ENCODE assay signal across 26 mouse cellular contexts in the genomic region with DNA sequence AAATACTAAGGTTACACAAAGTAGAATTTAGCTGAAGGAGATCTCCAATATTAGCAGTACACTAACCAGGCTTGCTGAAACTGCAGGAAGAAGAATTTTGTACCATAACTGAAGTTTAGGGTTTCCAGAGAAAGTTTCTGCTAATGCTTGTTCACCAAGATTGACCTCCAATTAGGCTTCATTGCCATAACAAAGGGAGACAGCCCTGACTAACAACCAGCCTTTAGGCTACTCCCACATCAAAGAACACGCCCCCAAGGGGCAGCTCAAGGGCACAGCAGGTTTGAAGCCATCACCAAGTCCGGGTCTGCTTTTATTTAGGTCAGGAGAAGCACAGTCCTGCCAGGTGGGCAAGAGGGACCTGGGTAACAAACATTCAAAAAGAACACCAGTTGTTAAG. TPM values are rescaled to one million over a fixed set of nuclear protein-coding genes. Genes with fewer than 3 reads are reported as not detected.
A peak's percentile ranks its signal among the peaks of the same experiment; 100 is the strongest.
DNase-seq lines count a peak whose midpoint lies in the region; TF ChIP-seq lines count a peak whose summit lies in the region.
"Had no signal": no experiment of that assay in that cellular context is flagged by ENCODE, and none has a peak within 500 bp of the region (broad histone marks: within the 10 kb centered on the region; RNA-seq: fewer than 3 reads in every experiment).

No protein-coding gene starts in this region.

- H3K27me3 ChIP-seq in E14TG2a.4 (ENCODE audit: insufficient read depth, low read length) = peaks cover 84% of the 10 kb centered on the region
- peaks cover 7% of the 10 kb centered on the region; the same call in 1 of the 2 replicates for H3K27me3 ChIP-seq in ES-Bruce4 (ENCODE audit: control insufficient read depth, insufficient read depth, low read length, poor library complexity, severe bottlenecking)
- H3K27me3 ChIP-seq: embryonic facial prominence, embryonic 13.5 days; embryonic facial prominence, embryonic 15.5 days; forebrain, embryonic 12.5 days had no signal

- H3K9me3 ChIP-seq in E14TG2a.4 (ENCODE audit: low read length) (peaks cover 5% of the 10 kb centered on the region; the same call in 1 of the 2 replicates), ES-Bruce4 (replicated peaks; ENCODE audit: control insufficient read depth, insufficient read depth, low read length, poor library complexity, severe bottlenecking) (no peaks in the 10 kb centered on the region), ES-E14 (ENCODE audit: control insufficient read depth, insufficient read depth, low read depth, low read length) (no peaks in the 10 kb centered on the region)
- H3K9me3 ChIP-seq: embryonic facial prominence, embryonic 13.5 days; embryonic facial prominence, embryonic 15.5 days had no signal

- no peak overlapping the region for H3K27ac ChIP-seq in ES-Bruce4 (ENCODE audit: insufficient read depth, low read length)
- H3K27ac ChIP-seq in ES-E14 (ENCODE audit: insufficient read depth, low read depth, low read length, poor library complexity, severe bottlenecking) = no peak overlapping the region
- H3K27ac ChIP-seq: embryonic facial prominence, embryonic 13.5 days; embryonic facial prominence, embryonic 15.5 days; forebrain, embryonic 10.5 days; forebrain, embryonic 12.5 days had no signal

- DNase-seq in ES-E14 (ENCODE audit: low read depth, low spot score) (peak; percentile 70), WW6 (ENCODE audit: low read depth, low spot score) (peak; percentile 42)
- no peak for DNase-seq in urinary bladder, adult 2 months (ENCODE audit: low spot score)
- no peak for DNase-seq in adrenal gland, postnatal 25 days
- DNase-seq in layer of hippocampus, adult 9-11 months = no peak
- no peak for DNase-seq in kidney, adult 9 months
- DNase-seq: adrenal gland, adult 8-10 months; adrenal gland, postnatal 14 days; cerebellum, adult 11 months; cerebellum, adult 18-20 months; cerebellum, adult 8-10 months; cerebellum, adult 9-11 months; cerebellum, postnatal 14 days; cerebellum, postnatal 36 days; embryo, embryonic 11 days had no signal

- H3K4me1 ChIP-seq in E14TG2a.4 (replicated peaks; ENCODE audit: low read depth, low read length) = peaks cover 91% of the 10 kb centered on the region
- H3K4me1 ChIP-seq in ES-Bruce4 (ENCODE audit: control insufficient read depth, insufficient read depth, low read length) = no peaks in the 10 kb centered on the region
- H3K4me1 ChIP-seq in ES-E14 (ENCODE audit: control insufficient read depth in 2 of 2, insufficient read depth in 2 of 2, low read length in 2 of 2, poor library complexity in 1 of 2) = peaks cover 0 to 17% of the 10 kb centered on the region in 2 experiments; a peak in 2 of 4 replicates

- in situ Hi-C loops in ES-E14 (cut with MboI; ENCODE audit: low sequenced_read_pairs in 2 of 2, unreplicated experiment in 2 of 2) = loop anchor here in 1 of 2 experiments (25.0 kb wide), 1 partner anchor 268 kb away; no protein-coding TSS in a partner anchor

- TF ChIP-seq EP300 in ES-Bruce4 (IDR thresholded peaks at IDR 0.05; ENCODE audit: insufficient read depth, low read depth, low read length) = no peak

- H3K9ac ChIP-seq in ES-Bruce4 (ENCODE audit: low read depth, poor library complexity, severe bottlenecking) (no peak overlapping the region), ES-E14 (ENCODE audit: insufficient read depth, low read depth, low read length, poor library complexity, severe bottlenecking) (no peak overlapping the region)
- H3K9ac ChIP-seq: embryonic facial prominence, embryonic 13.5 days; embryonic facial prominence, embryonic 15.5 days; forebrain, embryonic 12.5 days had no signal

- H3K36me3 ChIP-seq in E14TG2a.4 (ENCODE audit: insufficient read depth, low read length) (no peaks in the 10 kb centered on the region), ES-Bruce4 (ENCODE audit: control insufficient read depth, insufficient read depth, low read length, poor library complexity, severe bottlenecking) (no peaks in the 10 kb centered on the region), ES-E14 (ENCODE audit: control insufficient read depth, insufficient read depth, low read length, poor library complexity, severe bottlenecking) (no peaks in the 10 kb centered on the region)
- H3K36me3 ChIP-seq: embryonic facial prominence, embryonic 15.5 days had no signal

- TF ChIP-seq POLR2A in ES-Bruce4 (IDR thresholded peaks at IDR 0.05; ENCODE audit: insufficient read depth, low read length) = no peak

- TF ChIP-seq CTCF in E14TG2a.4 (conservative IDR thresholded peaks at IDR 0.05; ENCODE audit: low read length) (peak; percentile 31; the same call in 1 of the 2 replicates), ES-Bruce4 (IDR thresholded peaks at IDR 0.05; ENCODE audit: low read depth, low read length) (peak; percentile 12)

- H3K4me3 ChIP-seq in E14TG2a.4 (replicated peaks; ENCODE audit: low read length) (no peak overlapping the region), ES-Bruce4 (ENCODE audit: low read depth, low read length) (no peak overlapping the region), ES-E14 (ENCODE audit: insufficient read depth in 1 of 2, low read depth in 1 of 2, low read length in 2 of 2, poor library complexity in 1 of 2, severe bottlenecking in 1 of 2) (no peak overlapping the region)
- H3K4me3 ChIP-seq: embryonic facial prominence, embryonic 13.5 days; embryonic facial prominence, embryonic 15.5 days; erythroblast, embryonic 14.5 days; forebrain, embryonic 10.5 days; forebrain, embryonic 12.5 days had no signal

TF ChIP-seq in ES-E14, 5 proteins besides CTCF, POLR2A, EP300 and RAD21:
- TF ChIP-seq CHD2 (IDR thresholded peaks at IDR 0.05; ENCODE audit: low read depth, low read length) (no peak), HCFC1 (IDR thresholded peaks at IDR 0.05; ENCODE audit: borderline replicate concordance, insufficient read depth, low read length) (no peak), ZNF384 (IDR thresholded peaks at IDR 0.05; ENCODE audit: low read depth, low read length) (no peak), ZC3H11A (IDR thresholded peaks at IDR 0.05; ENCODE audit: borderline replicate concordance, low read depth, low read length) (no peak), MAFK (IDR thresholded peaks at IDR 0.05; ENCODE audit: insufficient read depth, low read depth, low read length) (no peak)
TF ChIP-seq in ES-E14: peak in this region for 0.

RNA-seq across cellular contexts. Expression of a gene that starts 4.6 kb away (rescaled TPM):
- 7.7 TPM in 2 replicates for polyA plus RNA-seq in ES-Bruce4 (2011; ENCODE audit: insufficient read depth, insufficient read length, low read depth, missing spikeins)
- total RNA-seq in ES-E14 (2012; rRNA removed) = 2.7 and 2.9 TPM in 2 replicates
- 9.2 and 9.3 TPM in 2 replicates for polyA plus RNA-seq in urinary bladder, adult 2 months (2012; rRNA removed)
- 0.52 TPM in 1 of 2 replicates, not detected in the other for total RNA-seq in adrenal gland, postnatal 25 days (2021)
- total RNA-seq: common myeloid progenitor, adult 5-6 weeks; MEL had no signal
- polyA plus RNA-seq: activated CD4-positive, CD25-positive, alpha-beta regulatory T cell, adult 4 months; C2C12; erythroblast, embryonic 14.5 days had no signal

RNA-seq across cellular contexts. Expression of a gene that starts 17.2 kb away (rescaled TPM):
- polyA plus RNA-seq in ES-Bruce4 (2011; ENCODE audit: insufficient read depth, insufficient read length, low read depth, missing spikeins) = 0.16 and 0.30 TPM in 2 replicates
- total RNA-seq in ES-E14 (2012; rRNA removed) = 0.80 and 0.90 TPM in 2 replicates
- 0.04 TPM in 2 replicates for polyA plus RNA-seq in urinary bladder, adult 2 months (2012; rRNA removed)
- 0.33 TPM in 1 of 2 replicates, not detected in the other for total RNA-seq in adrenal gland, postnatal 25 days (2021)
- total RNA-seq: common myeloid progenitor, adult 5-6 weeks; MEL had no signal
- polyA plus RNA-seq: activated CD4-positive, CD25-positive, alpha-beta regulatory T cell, adult 4 months; C2C12; erythroblast, embryonic 14.5 days had no signal

RNA-seq across cellular contexts. Expression of a gene that starts 46.8 kb away (rescaled TPM):
- 29.0 and 30.8 TPM in 2 replicates for polyA plus RNA-seq in ES-Bruce4 (2011; ENCODE audit: insufficient read depth, insufficient read length, low read depth, missing spikeins)
- 56.1 and 63.7 TPM in 2 replicates for total RNA-seq in ES-E14 (2012; rRNA removed)
- 64.4 and 72.4 TPM in 2 replicates for polyA plus RNA-seq in urinary bladder, adult 2 months (2012; rRNA removed)
- 36.9 and 40.3 TPM in 2 replicates for total RNA-seq in adrenal gland, postnatal 25 days (2021)

Comparison
In these comparisons a context has a peak if more than half of its experiments do, and no peak if none do; other contexts are left out.
1. DNase-seq: peak in ES-E14 (single experiment) and WW6 (single experiment); none in urinary bladder, adult 2 months (single experiment), adrenal gland, postnatal 25 days (single experiment), layer of hippocampus, adult 9-11 months (single experiment) and kidney, adult 9 months (single experiment).